Mouse (Mus musculus) heart, postnatal 4 days (tissue): ENCODE results near the gene Lrrk1. TPM values are rescaled to one million over a fixed set of nuclear protein-coding genes. Genes with fewer than 3 reads are reported as not detected.

Experiments used
- DNase-seq: peaks from one replicate; pipeline ENCODE4 v3.0.0; 2021
- total RNA-seq, 2 experiments: library from RNA; stranded (reverse); gene quantifications; 2 replicates each; pipeline ENCODE4 v1.2.3; 2021

The Lrrk1 gene
- 10 to 100 TPM; 11.9 to 14.0 TPM for total RNA-seq

DNA sequence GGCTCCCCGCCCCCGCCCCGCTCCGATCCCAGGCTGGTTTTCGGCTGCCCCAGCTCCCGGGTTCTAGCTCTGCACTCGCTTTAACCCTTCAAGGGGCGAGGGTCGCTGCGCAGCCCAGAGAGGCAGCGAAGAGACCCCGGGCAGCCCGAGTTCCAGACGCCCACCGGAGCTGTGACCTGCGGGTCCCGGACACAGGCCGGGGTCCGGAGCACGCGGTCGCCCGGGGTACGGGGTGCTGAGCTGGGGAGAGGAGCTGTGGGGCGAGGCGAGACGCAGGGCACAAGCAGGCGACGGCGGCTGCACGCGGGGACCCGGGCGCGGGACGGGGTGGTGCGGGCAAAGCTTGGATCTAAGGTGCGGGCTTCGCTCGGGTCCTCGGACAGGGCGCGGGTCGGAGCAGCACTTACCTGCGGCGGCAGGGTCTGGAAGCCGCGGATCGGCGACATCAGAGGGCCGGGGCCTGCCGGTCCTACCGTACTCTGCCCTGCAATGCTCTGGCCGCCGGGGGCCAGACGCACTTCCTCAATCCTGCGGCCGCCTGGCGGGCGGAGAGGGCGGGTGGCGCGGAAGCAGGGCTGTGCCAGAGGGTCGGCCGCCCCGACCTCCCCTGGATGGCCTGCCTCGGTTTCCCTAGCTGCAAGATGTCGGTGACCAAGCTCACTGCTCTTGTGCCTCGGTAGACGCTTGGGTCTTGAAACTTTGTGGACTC lies at the start of gene Lrrk1:
Gene Lrrk1, minus strand, starts transcription at position 538 of the 709 bp plus-strand sequence.
- DNase-seq: peak; percentile 67

DNA sequence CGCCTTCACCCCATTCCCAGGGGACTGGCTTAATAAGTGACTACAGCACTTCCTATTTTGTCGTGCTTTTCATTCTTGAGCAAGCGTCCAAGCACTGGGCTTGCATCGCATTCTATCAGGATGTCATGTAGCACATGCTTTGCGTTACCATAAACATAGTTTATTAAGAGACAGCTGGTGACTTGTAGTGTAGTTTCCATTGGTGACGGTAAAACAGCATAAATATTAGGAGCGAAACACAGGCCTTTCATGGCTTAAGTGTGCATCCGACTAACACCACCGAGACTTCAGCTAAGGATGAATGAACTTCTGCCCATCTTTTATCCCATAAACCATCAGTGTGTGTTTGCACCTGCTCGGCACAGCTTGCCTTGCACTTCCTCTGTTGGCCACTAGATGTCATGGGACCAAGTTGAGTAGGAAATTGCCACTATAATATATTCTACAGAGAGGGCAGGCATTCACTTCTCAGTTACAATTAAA lies 46.3 kb upstream of the Lrrk1 start:
- DNase-seq: peak; percentile 79

- peak; percentile 69 for DNase-seq
Measured at GRCm38 (mm10) chr7:66427437-66428161, 39.4 kb upstream of the Lrrk1 start, which contains the start of gene Aldh1a3. Aldh1a3 (minus strand) TSS chr7:66427517.

DNA sequence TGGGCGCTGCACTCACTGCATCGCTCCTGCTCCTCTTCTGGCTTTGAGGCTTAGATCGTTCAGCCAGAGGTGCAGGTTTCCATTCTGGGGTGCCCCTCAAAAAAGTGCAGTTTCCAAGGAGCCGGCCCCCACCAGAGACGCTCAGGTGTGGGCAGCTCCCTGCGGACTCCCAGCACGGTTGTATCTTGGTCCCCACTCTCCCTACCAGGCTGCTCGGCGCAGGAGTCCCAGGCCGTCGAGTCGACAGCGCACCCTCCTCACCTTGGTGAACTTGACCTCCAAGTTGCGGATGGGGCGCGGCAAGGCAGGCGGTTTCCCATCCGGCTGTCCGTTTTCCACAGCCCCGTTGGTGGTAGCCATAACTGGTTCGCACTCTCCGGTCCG lies 38.9 kb upstream of the Lrrk1 start:
- no peak for DNase-seq

- no peak for DNase-seq
Measured at GRCm38 (mm10) chr7:66421903-66422302, 33.8 kb upstream of the Lrrk1 start.

DNA sequence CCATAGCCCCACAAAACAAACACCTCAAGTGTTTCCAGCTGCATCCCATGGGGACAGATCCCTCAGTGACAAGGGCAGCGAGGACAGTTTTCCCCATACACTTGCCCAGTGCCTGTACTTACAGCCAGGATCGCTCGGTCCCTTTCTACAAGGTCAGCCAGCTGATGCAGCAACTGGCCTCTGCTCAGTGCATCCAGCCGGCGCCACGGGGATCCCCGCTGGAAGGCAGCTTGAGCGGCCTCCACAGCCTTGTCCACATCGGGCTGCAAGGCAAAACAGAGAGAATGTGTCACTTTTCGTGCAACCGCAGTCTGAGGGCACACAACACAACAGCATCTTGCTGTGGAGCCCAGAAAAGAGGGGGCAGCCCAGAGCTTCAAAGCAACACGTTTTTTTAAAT lies 30.8 kb upstream of the Lrrk1 start:
- DNase-seq: no peak

GRCm38 (mm10) chr7:66416829-66417228 lies 28.7 kb upstream of the Lrrk1 start:
- no peak for DNase-seq

- DNase-seq: no peak
Measured at GRCm38 (mm10) chr7:66413093-66413492, 24.9 kb upstream of the Lrrk1 start.

DNA sequence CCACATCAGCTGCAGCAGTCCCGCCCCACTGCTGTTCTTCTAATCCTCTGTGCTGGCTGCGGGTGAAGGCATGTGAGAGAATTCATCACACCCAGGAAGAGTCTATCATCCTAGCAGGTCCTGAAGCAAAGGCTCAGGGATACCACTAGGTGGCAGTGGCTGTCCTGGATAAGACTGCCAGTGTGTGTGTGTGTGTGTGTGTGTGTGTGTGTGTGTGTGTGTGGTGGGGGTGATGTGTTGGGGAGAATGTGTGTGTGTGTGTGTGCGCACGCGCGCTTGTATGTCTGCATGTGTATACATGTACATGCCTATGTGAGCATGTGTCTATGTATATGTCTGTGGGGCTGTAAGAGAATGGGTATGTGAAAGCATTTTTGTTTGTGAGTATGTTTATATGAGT lies 21.3 kb upstream of the Lrrk1 start:
- DNase-seq: peak; percentile 58

DNA sequence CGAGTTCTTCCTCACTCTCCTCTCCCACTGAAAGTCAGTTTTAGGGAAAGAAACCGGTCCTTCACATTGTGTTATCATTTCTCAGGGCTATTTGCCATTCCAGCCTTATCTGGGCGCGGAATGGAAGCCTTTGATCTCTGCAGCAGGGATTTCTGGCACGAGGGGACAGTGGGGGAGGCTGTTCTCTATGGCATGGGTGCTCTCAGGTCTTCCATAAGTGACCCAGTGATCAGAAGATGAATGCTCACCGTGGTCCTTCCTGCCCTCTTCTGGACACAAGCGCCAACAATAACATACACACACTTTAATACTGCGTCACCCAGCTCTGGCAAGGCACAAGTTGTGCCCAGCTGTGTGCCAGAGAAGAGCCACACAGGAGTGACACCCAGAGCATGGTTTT lies 18.8 kb upstream of the Lrrk1 start:
- DNase-seq: no peak

- peak; percentile 49 for DNase-seq
Measured at GRCm38 (mm10) chr7:66405951-66406721, 18.0 kb upstream of the Lrrk1 start.

DNA sequence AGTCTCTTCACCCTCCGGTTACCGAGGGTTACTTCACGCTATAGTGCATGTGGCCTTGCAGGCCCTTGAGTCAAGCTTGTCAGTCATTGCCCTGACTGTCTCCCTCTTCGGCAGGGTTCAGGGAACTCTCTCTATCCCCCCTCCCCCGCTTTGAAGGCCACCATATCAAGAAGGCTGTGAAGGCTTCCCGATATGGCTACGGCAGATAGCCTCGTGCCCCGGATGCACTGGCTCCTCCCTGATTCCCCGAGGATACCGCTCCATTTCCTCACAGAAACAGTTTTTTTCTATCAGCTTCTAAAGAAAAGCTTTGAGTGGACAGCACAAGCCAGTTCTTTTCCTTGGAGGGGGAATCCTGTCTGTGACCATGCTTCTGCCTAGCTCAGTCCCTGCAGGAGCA lies 17.4 kb upstream of the Lrrk1 start:
- DNase-seq: no peak

- no peak for DNase-seq
Measured at GRCm38 (mm10) chr7:66404802-66405201, 16.7 kb upstream of the Lrrk1 start.

- DNase-seq: no peak
Measured at GRCm38 (mm10) chr7:66404141-66404540, 16.0 kb upstream of the Lrrk1 start.

DNA sequence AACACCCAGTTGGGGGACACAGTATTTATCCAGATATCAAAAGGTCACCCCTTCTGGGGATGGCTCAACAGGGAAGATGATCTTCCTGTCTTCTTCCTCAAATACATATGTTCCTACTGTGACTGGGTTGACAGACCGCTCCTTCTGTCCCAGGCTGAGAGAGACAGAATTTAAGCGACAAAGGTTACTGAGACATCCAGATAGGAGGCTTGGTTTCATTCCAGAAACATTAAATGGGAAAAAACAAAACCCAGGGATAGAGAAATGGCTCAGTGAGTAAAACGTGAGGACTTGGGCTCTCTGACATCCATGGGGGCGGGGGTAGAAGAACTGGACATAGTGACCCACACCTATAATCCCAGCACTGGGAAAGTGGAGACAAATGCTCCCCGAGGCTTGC lies 14.7 kb upstream of the Lrrk1 start:
- DNase-seq: no peak

GRCm38 (mm10) chr7:66401605-66402004 lies 13.5 kb upstream of the Lrrk1 start:
- no peak for DNase-seq

GRCm38 (mm10) chr7:66397288-66397687 lies 9.1 kb upstream of the Lrrk1 start:
- no peak for DNase-seq

GRCm38 (mm10) chr7:66388621-66389532 lies 727 bp upstream of the Lrrk1 start:
- DNase-seq: peak; percentile 74

DNA sequence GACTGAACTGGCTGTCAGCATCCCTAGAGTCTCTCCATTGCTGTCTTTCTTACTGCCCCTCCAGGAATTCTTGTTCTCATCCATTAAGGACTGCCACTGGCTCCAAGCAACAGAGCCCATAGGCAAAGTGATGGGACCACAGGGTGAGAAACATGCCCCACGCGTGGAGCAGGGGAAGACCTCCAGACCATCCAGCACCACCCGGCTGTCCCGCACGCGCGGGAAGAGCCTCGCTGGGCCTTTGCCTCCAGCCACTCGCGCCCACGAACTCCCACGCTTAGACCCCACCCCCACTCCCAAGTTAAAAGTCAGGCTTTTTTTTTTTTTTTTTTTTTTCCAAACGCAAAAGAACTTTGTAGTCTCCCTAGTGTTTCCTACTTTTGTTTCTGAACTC lies 734 bp downstream of the Lrrk1 start:
- peak; percentile 32 for DNase-seq

DNA sequence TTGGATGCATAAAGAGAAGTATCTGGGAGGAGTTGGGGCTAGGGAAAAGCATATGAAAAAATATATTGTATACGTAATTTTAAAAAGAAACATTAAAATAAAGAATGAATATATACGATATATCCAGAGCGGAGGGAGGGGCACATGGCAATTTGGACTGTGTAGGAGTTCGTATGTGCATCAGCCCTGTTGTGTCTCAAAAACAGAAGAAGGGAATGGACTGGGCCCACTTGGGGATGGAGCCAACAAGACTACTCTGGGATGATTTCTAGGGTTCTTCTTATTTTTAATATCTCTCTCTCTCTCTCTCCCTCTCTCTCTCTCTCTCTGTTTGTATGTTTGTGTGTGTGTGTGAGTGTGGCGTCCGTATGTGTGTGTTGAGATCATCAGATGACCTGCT lies 1.7 kb downstream of the Lrrk1 start:
- no peak for DNase-seq

DNA sequence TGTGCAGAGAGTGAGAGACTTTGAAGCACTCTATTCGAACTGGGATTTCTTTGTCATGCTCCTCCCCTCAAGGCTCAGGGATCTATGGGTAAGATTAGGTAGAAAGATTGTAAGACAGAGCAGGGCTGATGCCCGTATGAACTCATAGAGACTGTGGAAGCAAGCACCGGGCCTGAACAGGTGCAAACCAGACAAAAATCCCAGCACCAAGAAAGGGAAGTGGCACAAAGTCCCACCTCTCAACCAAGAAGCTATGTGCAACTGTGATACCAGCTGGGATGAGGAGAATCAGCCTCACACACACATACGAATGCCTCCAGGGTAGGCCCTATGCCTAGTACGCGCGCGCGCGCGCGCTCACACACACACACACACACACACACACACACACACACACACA lies 2.3 kb downstream of the Lrrk1 start:
- no peak for DNase-seq

- DNase-seq: no peak
Measured at GRCm38 (mm10) chr7:66384891-66385290, 3.3 kb downstream of the Lrrk1 start.
